Mouse (Mus musculus): ENCODE data around the gene Ssbp4. TPM values are rescaled to one million over a fixed set of nuclear protein-coding genes. Genes with fewer than 3 reads are reported as not detected.
A peak's percentile ranks its signal among the peaks of the same experiment; 100 is the strongest.
"Not testable (repeated sequence)": the region's sequence is repeated elsewhere in the genome, so short reads cannot be mapped to it uniquely, and the experiment has no call there.

Ssbp4 gene
- polyA plus RNA-seq, 1 experiment from 2014 or later: 37.8 TPM

DNA sequence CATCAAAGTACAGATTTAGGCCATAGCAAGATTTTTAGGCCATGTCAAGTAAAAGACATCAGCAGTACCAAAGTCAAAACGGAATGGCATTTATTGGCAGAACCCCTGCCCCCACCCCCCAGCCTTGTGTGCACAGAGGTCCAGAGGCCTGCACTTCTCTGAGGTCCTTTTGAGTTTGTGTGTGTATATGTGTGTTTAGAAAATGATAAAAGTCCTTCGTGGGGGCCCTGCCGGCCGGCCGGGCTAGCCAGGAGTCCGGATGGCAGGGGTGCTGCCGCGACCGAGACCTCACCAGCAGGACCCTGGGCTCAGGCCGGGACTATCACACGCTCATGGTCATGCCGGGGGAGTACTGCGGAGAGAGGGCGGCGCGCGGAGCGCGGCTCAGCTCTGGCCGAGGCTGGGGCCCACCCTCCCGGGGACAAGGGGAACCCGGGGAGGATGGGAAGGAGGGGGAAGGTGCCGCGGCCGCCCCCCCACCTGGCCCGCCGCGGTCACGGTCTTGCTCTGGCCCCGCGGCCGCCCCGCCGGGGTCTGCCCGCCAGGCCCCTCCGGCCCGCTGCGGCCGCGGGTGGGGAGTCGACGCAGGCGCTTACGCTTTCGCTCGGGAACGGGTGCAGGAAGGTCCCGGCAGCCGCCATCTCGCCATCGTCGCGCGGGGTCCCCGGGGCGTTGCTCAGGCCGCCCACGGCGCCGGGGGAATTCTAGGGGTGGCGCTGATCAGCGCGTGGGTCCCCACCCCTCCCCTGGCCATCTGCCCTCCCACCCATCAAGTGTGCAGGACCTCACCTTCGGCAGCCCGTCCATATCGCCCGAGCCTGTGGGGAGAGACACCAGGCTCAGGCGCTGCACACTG is 11.0 kb downstream of the Ssbp4 start:
- no peaks in the 10 kb centered on the region for H3K27me3 ChIP-seq
- peak overlapping the region; percentile 61 for H3K4me2 ChIP-seq
- WGBS (ENCODE audit: insufficient replicate concordance): 65% methylated on average over 67 of the region's 68 CpGs
- no peaks in the 10 kb centered on the region for H3K9me3 ChIP-seq (replicated peaks)
- no peak overlapping the region for H3K9ac ChIP-seq
- H3K36me3 ChIP-seq (replicated peaks): peaks cover 32% of the 10 kb centered on the region
- no peak overlapping the region for H3K27ac ChIP-seq (replicated peaks)
- ATAC-seq (ENCODE audit: insufficient read depth): no peak
- peaks cover 97% of the 10 kb centered on the region for H3K4me1 ChIP-seq (replicated peaks)
- peak overlapping the region; percentile 32 for H3K4me3 ChIP-seq (replicated peaks)

DNA sequence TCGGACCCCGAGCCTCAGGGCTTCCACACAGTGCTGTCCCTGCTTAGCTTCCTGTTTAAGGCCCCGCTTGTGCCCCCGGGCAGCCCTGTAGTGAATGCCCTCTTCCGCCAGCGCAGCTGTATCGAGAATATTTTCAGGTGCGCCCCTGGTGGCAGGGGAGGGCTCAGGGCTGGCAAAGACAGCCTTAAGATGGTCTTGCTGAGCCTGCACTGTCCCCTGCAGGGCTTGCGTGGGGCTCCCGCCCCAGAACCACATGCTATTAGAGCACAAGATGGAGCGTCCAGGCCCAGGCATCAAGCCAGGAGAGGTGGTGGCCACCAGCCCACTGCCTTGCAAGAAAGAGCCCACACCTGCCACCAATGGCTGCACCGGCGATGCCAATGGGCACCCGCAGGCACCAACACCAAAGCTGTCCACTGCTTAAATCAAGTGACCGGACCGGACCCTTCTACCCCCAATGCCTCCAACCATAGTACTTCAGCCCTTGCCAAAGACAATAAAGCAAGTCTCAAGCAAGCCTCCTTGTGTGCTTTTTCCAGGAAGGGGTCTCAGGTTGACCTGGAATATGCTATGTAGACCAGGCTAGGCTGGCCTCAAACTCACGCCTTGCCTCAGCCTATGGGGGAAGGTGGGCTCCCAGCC is 11.8 kb downstream of the Ssbp4 start:
- Histone ChIP-seq H3K9me3 (replicated peaks) (no peaks in the 10 kb centered on the region), H3K4me3 (replicated peaks) (no peak overlapping the region), H3K4me1 (replicated peaks) (peaks cover 98% of the 10 kb centered on the region), H3K27ac (replicated peaks) (no peak overlapping the region), H3K36me3 (replicated peaks) (peaks cover 34% of the 10 kb centered on the region), H3K27me3 (no peaks in the 10 kb centered on the region), H3K9ac (no peak overlapping the region), H3K4me2 (no peak overlapping the region)
- whole genome bisulfite sequencing (ENCODE audit: insufficient replicate concordance): 80% methylated on average over 17 of the region's 17 CpGs
- no peak for ATAC-seq (ENCODE audit: insufficient read depth)

DNA sequence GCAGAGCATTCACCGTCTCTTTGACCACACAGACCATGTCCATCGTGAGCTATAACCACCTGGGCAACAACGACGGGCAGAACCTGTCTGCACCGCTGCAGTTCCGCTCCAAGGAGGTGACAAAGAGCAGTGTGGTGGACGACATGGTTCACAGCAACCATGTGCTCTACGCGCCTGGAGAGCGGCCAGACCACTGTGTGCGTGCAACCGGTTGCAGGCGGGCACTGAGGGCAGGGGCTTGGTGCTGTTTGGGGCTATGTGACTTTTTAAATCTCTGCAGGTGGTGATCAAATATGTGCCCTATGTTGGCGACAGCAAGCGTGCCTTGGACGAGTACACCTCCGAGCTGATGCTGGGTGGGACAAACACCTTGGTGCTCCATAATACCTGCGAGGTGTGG is 12.5 kb downstream of the Ssbp4 start:
- 85% methylated on average over 18 of the region's 18 CpGs for WGBS (ENCODE audit: insufficient replicate concordance)
- no peaks in the 10 kb centered on the region for H3K27me3 ChIP-seq
- H3K4me3 ChIP-seq (replicated peaks): no peak overlapping the region
- H3K36me3 ChIP-seq (replicated peaks): peaks cover 41% of the 10 kb centered on the region
- H3K4me2 ChIP-seq: no peak overlapping the region; the same call in 1 of the 2 replicates
- H3K9me3 ChIP-seq (replicated peaks): no peaks in the 10 kb centered on the region
- H3K9ac ChIP-seq: no peak overlapping the region
- H3K4me1 ChIP-seq (replicated peaks): peaks cover 94% of the 10 kb centered on the region
- no peak overlapping the region for H3K27ac ChIP-seq (replicated peaks)
- no peak for ATAC-seq (ENCODE audit: insufficient read depth)

DNA sequence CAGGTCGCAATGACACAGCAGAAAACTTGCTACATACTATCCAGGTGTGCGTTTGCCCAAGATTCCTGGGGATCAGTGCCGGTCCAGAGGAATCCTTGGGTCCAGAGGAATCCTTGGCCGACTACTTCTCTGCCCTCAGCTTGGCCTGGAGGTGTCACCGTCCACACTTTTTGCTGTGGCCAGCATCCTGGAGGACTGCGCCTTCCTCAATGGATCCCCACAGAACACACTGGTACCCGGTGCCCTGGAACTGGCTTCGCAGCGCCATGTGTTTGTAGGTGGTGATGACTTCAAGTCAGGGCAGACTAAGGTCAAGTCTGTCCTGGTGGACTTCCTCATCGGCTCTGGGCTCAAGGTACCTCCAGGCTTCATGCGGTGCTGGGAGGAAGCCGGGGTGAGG is 12.9 kb downstream of the Ssbp4 start:
- WGBS (ENCODE audit: insufficient replicate concordance): 86% methylated on average over 12 of the region's 12 CpGs
- Histone ChIP-seq H3K27me3 (no peaks in the 10 kb centered on the region), H3K9ac (no peak overlapping the region), H3K4me2 (peak overlapping the region; percentile 99; the same call in 1 of the 2 replicates), H3K4me1 (replicated peaks) (peaks cover 90% of the 10 kb centered on the region), H3K36me3 (replicated peaks) (peaks cover 44% of the 10 kb centered on the region), H3K27ac (replicated peaks) (no peak overlapping the region), H3K9me3 (replicated peaks) (no peaks in the 10 kb centered on the region), H3K4me3 (replicated peaks) (no peak overlapping the region)
- ATAC-seq (ENCODE audit: insufficient read depth): no peak

DNA sequence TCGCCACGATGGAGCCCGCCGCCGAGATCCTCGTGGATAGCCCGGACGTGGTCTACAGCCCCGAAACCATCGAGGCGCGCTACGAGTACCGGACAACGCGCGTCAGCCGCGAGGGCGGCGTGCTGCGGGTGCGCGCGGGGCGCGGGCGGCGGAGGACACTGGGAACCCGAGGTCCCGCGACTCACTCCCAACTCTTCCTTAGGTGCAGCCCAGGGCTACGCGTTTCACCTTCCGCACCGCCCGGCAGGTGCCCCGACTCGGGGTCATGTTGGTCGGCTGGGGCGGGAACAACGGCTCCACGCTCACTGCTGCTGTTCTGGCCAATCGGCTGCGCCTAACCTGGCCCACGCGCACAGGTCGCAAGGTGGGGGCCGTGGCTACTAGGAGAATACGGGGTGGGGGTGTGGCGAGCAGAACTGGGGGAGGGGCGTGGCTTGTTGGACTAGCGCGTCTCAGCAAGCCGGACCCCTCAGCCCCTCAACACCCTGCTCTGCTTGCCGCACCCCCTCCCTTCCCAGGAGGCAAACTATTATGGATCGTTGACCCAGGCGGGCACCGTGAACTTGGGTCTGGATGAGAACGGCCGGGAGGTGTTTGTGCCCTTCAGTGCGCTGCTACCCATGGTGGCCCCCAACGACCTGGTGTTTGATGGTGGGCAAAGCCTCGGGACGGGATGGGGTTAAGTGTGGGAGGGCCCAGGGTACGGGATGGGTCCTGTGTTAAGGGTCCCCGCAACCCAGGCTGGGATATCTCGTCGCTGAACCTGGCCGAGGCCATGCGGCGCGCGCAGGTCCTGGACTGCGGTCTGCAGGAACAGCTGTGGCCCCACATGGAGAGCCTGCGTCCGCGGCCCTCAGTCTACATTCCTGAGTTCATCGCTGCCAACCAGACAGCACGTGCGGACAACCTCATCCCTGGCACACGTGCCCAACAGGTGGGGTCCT is 13.8 kb downstream of the Ssbp4 start:
- H3K4me2 ChIP-seq: peak overlapping the region; percentile 99
- H3K27me3 ChIP-seq: no peaks in the 10 kb centered on the region
- H3K27ac ChIP-seq (replicated peaks): peak overlapping the region; percentile 76
- peak overlapping the region; percentile 60 for H3K9ac ChIP-seq
- peak; percentile 4; the same call in 1 of the 2 replicates for ATAC-seq (ENCODE audit: insufficient read depth)
- WGBS (ENCODE audit: insufficient replicate concordance): 12% methylated on average over 82 of the region's 82 CpGs
- H3K4me1 ChIP-seq (replicated peaks): peaks cover 81% of the 10 kb centered on the region
- no peaks in the 10 kb centered on the region for H3K9me3 ChIP-seq (replicated peaks)
- H3K36me3 ChIP-seq (replicated peaks): peaks cover 53% of the 10 kb centered on the region
- peak overlapping the region; percentile 65 for H3K4me3 ChIP-seq (replicated peaks)

DNA sequence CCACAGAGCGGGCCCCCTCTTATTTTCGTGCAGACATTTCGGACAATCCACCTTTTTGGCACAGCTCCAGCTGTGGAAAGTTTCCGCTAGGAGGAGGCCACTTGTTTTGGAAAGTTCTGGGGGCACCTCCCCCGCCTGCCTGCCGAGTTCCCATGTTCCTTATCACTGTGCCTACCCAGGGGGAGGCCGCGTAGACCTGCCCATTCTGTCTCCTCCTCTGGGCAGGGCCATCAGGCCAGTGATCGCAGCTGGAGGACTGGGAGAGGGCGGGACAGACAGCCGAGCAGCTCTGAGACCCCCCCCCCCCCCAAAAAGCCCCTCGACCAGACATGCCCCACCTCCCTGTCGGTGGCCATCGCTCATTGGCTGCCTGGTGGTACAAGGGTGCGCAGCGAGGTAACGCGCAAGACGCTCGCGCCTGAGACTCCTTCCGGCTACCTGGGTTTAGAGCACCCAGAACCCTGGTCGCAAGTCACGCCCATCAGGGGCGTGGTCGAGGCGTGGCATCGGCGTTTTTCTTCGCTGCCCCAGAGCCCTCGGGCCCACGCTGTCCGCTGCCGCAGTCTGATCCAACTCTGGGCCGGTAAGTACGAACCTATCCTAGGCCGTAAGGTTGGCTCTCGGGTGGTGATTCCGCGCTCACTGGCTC is 14.6 kb downstream of the Ssbp4 start, which contains the start of gene Isyna1:
Isyna1 (plus strand) TSS at position 413 of the 649 bp plus-strand sequence.
- Histone ChIP-seq H3K4me3 (replicated peaks) (peak within 1 kb of the TSS; percentile 65), H3K27ac (replicated peaks) (peak within 1 kb of the TSS; percentile 76), H3K36me3 (replicated peaks) (peaks cover 57% of the 10 kb centered on the region), H3K4me2 (peak within 1 kb of the TSS; percentile 99), H3K9me3 (replicated peaks) (no peaks in the 10 kb centered on the region), H3K27me3 (no peaks in the 10 kb centered on the region), H3K9ac (peak within 1 kb of the TSS; percentile 60), H3K4me1 (replicated peaks) (peaks cover 73% of the 10 kb centered on the region)
- ATAC-seq (ENCODE audit: insufficient read depth): peak; percentile 86
- under 1% methylated on average over 40 of the region's 40 CpGs for WGBS (ENCODE audit: insufficient replicate concordance)

DNA sequence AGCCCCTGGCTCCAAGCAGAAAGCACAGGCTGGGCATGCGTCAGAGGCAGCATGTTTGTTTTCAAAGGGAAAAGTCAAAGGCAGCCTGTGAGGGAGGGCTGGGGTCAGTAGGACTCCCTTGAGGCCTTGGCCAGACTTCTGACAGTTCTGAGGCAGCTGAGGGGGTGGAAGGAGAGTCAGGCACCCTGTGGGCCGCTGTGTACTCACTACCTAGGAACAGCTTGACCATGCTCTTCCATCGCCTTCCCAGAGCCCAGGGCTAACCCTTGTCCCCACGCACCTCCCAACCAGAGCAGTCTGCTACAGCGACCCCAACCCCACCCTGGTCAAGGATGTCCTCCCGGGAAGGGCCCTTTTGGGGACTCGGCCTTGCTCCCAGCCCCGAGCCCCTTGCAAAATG is 15.5 kb downstream of the Ssbp4 start:
- H3K4me2 ChIP-seq: peak overlapping the region; percentile 99
- H3K9me3 ChIP-seq (replicated peaks): no peaks in the 10 kb centered on the region
- no peaks in the 10 kb centered on the region for H3K27me3 ChIP-seq
- peaks cover 64% of the 10 kb centered on the region for H3K4me1 ChIP-seq (replicated peaks)
- 70% methylated on average over 8 of the region's 8 CpGs for WGBS (ENCODE audit: insufficient replicate concordance)
- peak overlapping the region; percentile 76 for H3K27ac ChIP-seq (replicated peaks)
- no peak for ATAC-seq (ENCODE audit: insufficient read depth)
- no peak overlapping the region for H3K4me3 ChIP-seq (replicated peaks)
- peaks cover 57% of the 10 kb centered on the region for H3K36me3 ChIP-seq (replicated peaks)
- H3K9ac ChIP-seq: no peak overlapping the region

DNA sequence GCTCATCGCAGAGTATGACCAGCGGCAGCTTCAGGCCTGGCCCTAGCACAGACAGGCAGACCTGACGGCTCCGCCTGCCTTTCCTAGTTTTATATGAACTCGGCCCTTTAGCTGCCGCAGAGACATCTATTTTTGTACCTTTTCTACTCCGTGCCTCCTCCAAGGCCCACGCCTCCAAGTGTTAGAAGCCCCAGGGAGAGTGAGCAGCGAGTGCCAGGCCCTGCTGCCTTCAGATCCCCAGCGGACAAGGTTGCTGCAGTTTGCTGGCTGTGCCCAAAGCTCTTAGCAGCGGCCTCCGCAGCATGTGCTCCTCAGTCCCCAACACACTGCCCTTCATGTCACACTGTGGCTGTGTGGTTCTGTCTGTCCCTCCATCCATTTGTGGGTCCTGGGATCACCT is 17.1 kb downstream of the Ssbp4 start:
- ATAC-seq (ENCODE audit: insufficient read depth): no peak
- Histone ChIP-seq H3K9ac (no peak overlapping the region), H3K27me3 (no peaks in the 10 kb centered on the region), H3K4me1 (replicated peaks) (peaks cover 49% of the 10 kb centered on the region), H3K4me2 (no peak overlapping the region), H3K27ac (replicated peaks) (0 out of 2 replicates have a peak overlapping the region, but pooled peaks have one; percentile 14), H3K9me3 (replicated peaks) (no peaks in the 10 kb centered on the region), H3K4me3 (replicated peaks) (no peak overlapping the region), H3K36me3 (replicated peaks) (peaks cover 66% of the 10 kb centered on the region)
- 89% methylated on average over 12 of the region's 12 CpGs for WGBS (ENCODE audit: insufficient replicate concordance)

DNA sequence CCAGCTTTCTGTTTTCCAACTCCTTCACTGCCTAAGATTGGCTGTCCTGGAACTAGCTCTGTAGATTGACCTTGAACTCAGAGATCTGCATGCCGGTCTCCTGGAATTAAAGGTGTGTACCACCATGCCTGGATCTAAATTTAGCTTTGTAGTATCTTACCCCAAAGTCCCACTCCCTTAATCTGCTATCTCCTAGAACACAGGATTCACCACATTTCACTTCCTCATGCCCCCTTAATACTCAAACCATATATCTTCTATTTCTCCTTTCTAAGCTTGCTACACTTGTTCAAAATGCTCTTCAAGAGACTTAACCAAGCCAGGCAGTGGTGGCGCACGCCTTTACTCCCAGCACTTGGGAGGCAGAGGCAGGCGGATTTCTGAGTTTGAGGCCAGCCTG is 20.7 kb downstream of the Ssbp4 start:
- not testable (repeated sequence) for H3K4me2 ChIP-seq; H3K4me3 ChIP-seq (replicated peaks); H3K9ac ChIP-seq; ATAC-seq (ENCODE audit: insufficient read depth); H3K9me3 ChIP-seq (replicated peaks); H3K27ac ChIP-seq (replicated peaks); H3K27me3 ChIP-seq
- Histone ChIP-seq H3K36me3 (replicated peaks) (peaks cover 89% of the 10 kb centered on the region), H3K4me1 (replicated peaks) (peaks cover 13% of the 10 kb centered on the region)
- WGBS (ENCODE audit: insufficient replicate concordance): 72% methylated on average over 4 of the region's 4 CpGs

DNA sequence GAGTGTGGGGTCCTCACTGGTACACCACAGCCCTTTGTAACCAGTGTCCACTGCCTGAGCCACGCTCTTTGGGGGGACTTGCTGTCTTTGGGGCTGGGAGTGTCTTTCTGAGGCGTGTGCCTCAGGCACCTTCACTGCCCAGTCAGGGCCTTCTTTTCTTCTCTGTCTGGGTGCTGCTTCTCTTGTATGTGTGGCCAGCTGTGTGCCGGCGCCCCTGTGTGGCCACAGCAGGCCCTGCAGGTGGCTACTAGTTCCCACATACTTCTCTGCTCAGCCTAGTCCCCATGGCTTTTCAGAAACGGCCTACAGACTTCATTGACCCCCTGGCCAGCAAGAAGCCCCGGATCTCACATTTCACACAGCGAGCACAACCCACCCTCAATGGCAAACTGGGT is 23.4 kb downstream of the Ssbp4 start:
- Histone ChIP-seq H3K36me3 (replicated peaks) (peaks cover 94% of the 10 kb centered on the region), H3K4me2 (no peak overlapping the region), H3K9ac (no peak overlapping the region), H3K9me3 (replicated peaks) (no peaks in the 10 kb centered on the region), H3K27ac (replicated peaks) (no peak overlapping the region), H3K27me3 (no peaks in the 10 kb centered on the region), H3K4me3 (replicated peaks) (no peak overlapping the region), H3K4me1 (replicated peaks) (no peaks in the 10 kb centered on the region)
- WGBS (ENCODE audit: insufficient replicate concordance): 39% methylated on average over 7 of the region's 7 CpGs
- ATAC-seq (ENCODE audit: insufficient read depth): peak; percentile 33
